Mouse (Mus musculus) neural tube, embryonic 14.5 days (tissue): Measurements from ENCODE around the gene Vps45. TPM values are rescaled to one million over a fixed set of nuclear protein-coding genes. Genes with fewer than 3 reads are reported as not detected.
"Not testable (repeated sequence)": the region's sequence is repeated elsewhere in the genome, so short reads cannot be mapped to it uniquely, and the experiment has no call there.

Source experiments
- ATAC-seq: fragments of 200-750 bp; cut with Nextera tagmentation; 2 replicates; pipeline ENCODE4 v1.8.0; 2017; ENCODE audit warnings: low read depth, mild to moderate bottlenecking, moderate TSS enrichment, moderate library complexity
- H3K27ac ChIP-seq: fragments of 300-500 bp; sonication (generic); 2 replicates; pipeline ENCODE4 v1.5.1; 2014; ENCODE audit warnings: low read depth, mild to moderate bottlenecking, control low read depth, low read length, moderate library complexity, mixed read lengths
- H3K27me3 ChIP-seq: fragments of 300-500 bp; sonication (generic); 2 replicates; pipeline ENCODE4 v1.6.1; 2014; ENCODE audit warnings: low read length; ENCODE audit not compliant: control insufficient read depth, insufficient read depth
- H3K36me3 ChIP-seq: fragments of 300-500 bp; sonication (generic); 2 replicates; pipeline ENCODE4 v1.6.1; 2014; ENCODE audit warnings: low read length, mixed read lengths; ENCODE audit not compliant: control insufficient read depth, insufficient read depth
- H3K4me1 ChIP-seq: fragments of 300-500 bp; sonication (generic); 2 replicates; pipeline ENCODE4 v1.6.1; 2014; ENCODE audit warnings: low read length; ENCODE audit not compliant: control insufficient read depth, insufficient read depth
- H3K4me2 ChIP-seq: fragments of 300-500 bp; sonication (generic); 2 replicates; pipeline ENCODE4 v1.6.1; 2014; ENCODE audit warnings: mild to moderate bottlenecking, low read depth, low read length, control low read depth
- H3K4me3 ChIP-seq: fragments of 300-500 bp; sonication (generic); 2 replicates; pipeline ENCODE4 v1.5.1; 2014; ENCODE audit warnings: low read depth, low read length, control low read depth, mixed read lengths
- H3K9ac ChIP-seq: fragments of 300-500 bp; sonication (generic); replicated peaks from 2 replicates; pipeline ENCODE4 v1.6.1; 2014; ENCODE audit warnings: low read depth, mild to moderate bottlenecking, control low read depth, low read length, mixed read lengths
- H3K9me3 ChIP-seq: fragments of 300-500 bp; sonication (generic); 2 replicates; pipeline ENCODE4 v1.6.1; 2016; ENCODE audit warnings: low read length; ENCODE audit not compliant: control insufficient read depth
- WGBS: fragments of 180-500 bp; shearing (Covaris S2); extraction: QIAGEN DNeasy Blood & Tissue Kit; methylation state at CpG from one replicate; pipeline ENCODE4 v1.1.7; 2014; 5-methylcytosine and 5-hydroxymethylcytosine counted together
- polyA plus RNA-seq: library from polyadenylated mRNA; unstranded; fragments of >200 nt; fragmentation: Nextera tagmentation; extraction: Ambion mirVana; gene quantifications from 2 replicates; pipeline ENCODE4 v1.2.1, GENCODE M21; 2014

The Vps45 gene
- polyA plus RNA-seq, 1 experiment from 2014 or later = 45.6 TPM

DNA sequence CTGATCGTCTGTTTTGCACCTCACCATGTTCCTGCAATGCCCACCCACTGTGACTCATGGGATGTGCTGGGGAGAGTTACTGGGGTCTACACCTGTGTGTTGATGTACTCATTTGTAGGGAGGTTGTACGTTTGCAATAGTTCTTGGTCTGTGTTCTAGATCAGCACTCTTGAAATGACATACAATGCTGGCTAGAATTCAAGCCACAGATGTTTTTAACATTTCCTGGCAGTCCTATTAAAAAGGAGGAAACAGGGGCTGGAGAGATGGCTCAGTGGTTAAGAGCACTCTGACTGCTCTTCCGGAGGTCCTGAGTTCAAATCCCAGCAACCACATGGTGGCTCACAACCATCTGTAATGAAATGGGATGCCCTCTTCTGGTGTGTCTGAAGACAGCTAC, 104.7 kb downstream of the Vps45 start:
- no peak overlapping the region for H3K4me2 ChIP-seq
- peak overlapping the region; percentile 10; the same call in 1 of the 2 replicates for H3K27ac ChIP-seq
- no peak overlapping the region for H3K9ac ChIP-seq
- H3K9me3 ChIP-seq = no peaks in the 10 kb centered on the region
- 0 out of 2 replicates have a peak, but pooled peaks cover 2% of the 10 kb centered on the region for H3K4me1 ChIP-seq
- H3K4me3 ChIP-seq = no peak overlapping the region
- no peaks in the 10 kb centered on the region for H3K36me3 ChIP-seq
- no peak for ATAC-seq
- H3K27me3 ChIP-seq = no peaks in the 10 kb centered on the region
- WGBS = 66% methylated on average over 3 of the region's 3 CpGs

DNA sequence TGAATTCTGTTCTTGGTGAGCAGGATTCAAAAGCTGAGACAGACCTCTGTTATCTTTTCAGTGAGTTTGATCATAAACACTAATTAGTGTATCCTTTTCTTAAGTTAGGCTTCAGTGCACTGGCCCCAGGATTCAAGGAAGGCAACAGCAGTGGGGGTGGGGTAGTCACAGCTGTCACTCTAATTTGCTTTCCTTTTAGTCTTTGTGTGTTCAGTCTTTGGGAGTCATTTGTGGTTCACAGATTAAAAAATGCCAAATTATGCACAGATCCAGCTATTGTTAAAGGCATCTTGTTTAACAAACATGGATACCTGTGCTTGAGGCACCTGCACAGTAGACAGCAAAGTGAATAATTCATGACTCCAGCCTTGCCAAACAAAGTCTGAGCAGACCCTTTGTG, 105.2 kb downstream of the Vps45 start:
- Histone ChIP-seq H3K27ac (peak overlapping the region; percentile 10; the same call in 1 of the 2 replicates), H3K9ac (no peak overlapping the region), H3K9me3 (no peaks in the 10 kb centered on the region), H3K27me3 (no peaks in the 10 kb centered on the region), H3K36me3 (no peaks in the 10 kb centered on the region), H3K4me2 (no peak overlapping the region), H3K4me3 (no peak overlapping the region), H3K4me1 (0 out of 2 replicates have a peak, but pooled peaks cover 2% of the 10 kb centered on the region)
- no peak for ATAC-seq

DNA sequence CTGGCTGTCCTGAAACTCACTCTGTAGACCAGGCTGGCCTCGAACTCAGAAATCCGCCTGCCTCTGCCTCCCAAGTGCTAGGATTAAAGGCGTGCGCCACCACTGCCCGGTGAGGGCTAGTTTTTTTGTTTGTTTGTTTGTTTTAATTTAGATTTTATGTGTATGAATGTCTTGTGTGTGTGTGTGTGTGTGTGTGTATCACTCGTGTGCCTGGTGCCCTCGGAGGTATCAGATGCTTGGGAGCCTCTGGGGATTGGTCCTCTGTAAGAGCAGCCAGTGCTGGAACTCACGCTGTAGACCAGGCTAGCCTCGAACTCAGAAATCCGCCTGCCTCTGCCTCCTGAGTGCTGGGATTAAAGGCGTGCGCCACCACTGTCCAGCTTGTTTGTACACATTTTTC, 106.7 kb downstream of the Vps45 start:
- Histone ChIP-seq H3K4me2 (peak overlapping the region; percentile 65), H3K9ac (peak overlapping the region; percentile 70), H3K27ac (peak overlapping the region; percentile 99), H3K4me3 (peak overlapping the region; percentile 44)
- H3K27me3 ChIP-seq, H3K4me1 ChIP-seq, H3K36me3 ChIP-seq, H3K9me3 ChIP-seq: not testable (repeated sequence)
- peak; percentile 32 for ATAC-seq
- WGBS = 72% methylated on average over 12 of the region's 12 CpGs

DNA sequence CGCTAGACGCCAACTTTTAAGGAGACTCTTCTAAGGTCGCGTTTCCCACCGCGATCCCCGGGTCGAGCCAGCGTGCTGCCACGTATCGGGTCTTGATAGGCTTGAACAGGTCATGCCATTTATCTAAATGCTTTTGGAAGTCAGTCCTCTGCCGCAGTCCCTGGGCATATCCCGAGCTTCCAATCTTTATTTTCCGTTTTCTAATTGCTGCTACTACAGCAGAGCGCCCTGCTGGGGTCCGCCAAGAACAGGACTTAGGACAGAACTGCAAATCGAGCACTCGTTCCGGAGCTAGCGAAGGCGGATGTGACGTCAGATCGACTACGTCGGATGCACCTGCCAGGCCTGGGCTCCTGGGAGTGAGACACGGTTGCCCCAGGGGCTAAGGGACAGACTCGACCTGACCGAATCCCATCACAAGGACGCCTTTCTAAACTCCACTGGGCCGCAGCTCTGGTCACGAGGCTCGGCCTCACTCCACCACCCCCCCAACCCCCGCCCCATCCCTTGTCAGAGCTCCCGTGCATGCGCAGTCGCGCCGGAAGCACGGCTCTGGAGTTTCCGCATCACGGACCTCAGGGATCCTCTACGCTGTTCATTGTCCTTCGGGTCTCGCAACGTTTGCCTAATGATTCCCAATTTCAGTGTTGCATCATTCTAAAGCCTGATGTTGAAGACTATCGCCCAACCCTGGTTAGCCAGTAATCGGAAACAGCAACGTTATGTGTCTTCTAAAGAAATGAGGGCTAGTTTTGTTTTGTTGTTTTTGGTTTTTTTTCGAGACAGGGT, 107.3 kb downstream of the Vps45 start:
- Histone ChIP-seq H3K27ac (peak overlapping the region; percentile 99), H3K4me2 (peak overlapping the region; percentile 65), H3K9me3 (no peaks in the 10 kb centered on the region), H3K4me1 (0 out of 2 replicates have a peak, but pooled peaks cover 2% of the 10 kb centered on the region), H3K4me3 (peak overlapping the region; percentile 44), H3K27me3 (no peaks in the 10 kb centered on the region), H3K9ac (peak overlapping the region; percentile 70), H3K36me3 (no peaks in the 10 kb centered on the region)
- 1% methylated on average over 49 of the region's 49 CpGs for WGBS
- ATAC-seq = peak; percentile 96

Other genes starting within 250 kb of the Vps45 start
- gene Rprd2, start 239.6 kb downstream of the Vps45 start, polyA plus RNA-seq = 23.2 and 27.5 TPM in 2 replicates
- 29.6 and 38.5 TPM in 2 replicates for gene Prpf3, start 202.6 kb downstream of the Vps45 start, polyA plus RNA-seq
- gene Mrps21, start 186.9 kb downstream of the Vps45 start, polyA plus RNA-seq = 272 and 277 TPM in 2 replicates
- gene Ciart, start 176.2 kb downstream of the Vps45 start, polyA plus RNA-seq = 3.3 and 4.6 TPM in 2 replicates
- 12.3 and 25.0 TPM in 2 replicates for gene BC028528, start 166.5 kb downstream of the Vps45 start, polyA plus RNA-seq
- gene Aph1a, start 164.5 kb downstream of the Vps45 start, polyA plus RNA-seq = 27.3 and 35.4 TPM in 2 replicates
- gene Car14, start 153.8 kb downstream of the Vps45 start, polyA plus RNA-seq = 0.12 and 0.89 TPM in 2 replicates
- 36.5 and 55.8 TPM in 2 replicates for gene Anp32e, start 129.2 kb downstream of the Vps45 start, polyA plus RNA-seq
- 45.5 and 49.2 TPM in 2 replicates for gene Plekho1, start 62.5 kb downstream of the Vps45 start, polyA plus RNA-seq
- 4.6 and 8.3 TPM in 2 replicates for gene Otud7b, start 46.1 kb upstream of the Vps45 start, polyA plus RNA-seq
- 10.9 and 11.6 TPM in 2 replicates for gene Mtmr11, start 103.5 kb upstream of the Vps45 start, polyA plus RNA-seq
- gene Sf3b4, start 113.9 kb upstream of the Vps45 start, polyA plus RNA-seq = 145 and 150 TPM in 2 replicates
- gene Sv2a, start 122.7 kb upstream of the Vps45 start, polyA plus RNA-seq = 91.0 and 91.7 TPM in 2 replicates
- 61.5 and 69.0 TPM in 2 replicates for gene Bola1, start 161.2 kb upstream of the Vps45 start, polyA plus RNA-seq
- gene Hist2h2ab, start 161.4 kb upstream of the Vps45 start, polyA plus RNA-seq = 0.71 and 0.72 TPM in 2 replicates
- 1.3 and 2.1 TPM in 2 replicates for gene Hist2h2ac, start 162.4 kb upstream of the Vps45 start, polyA plus RNA-seq
- gene Hist2h2be, start 162.7 kb upstream of the Vps45 start, polyA plus RNA-seq = 4.3 and 4.8 TPM in 2 replicates
- gene Hist2h3c2, start 180.7 kb upstream of the Vps45 start, polyA plus RNA-seq = 0.71 and 1.1 TPM in 2 replicates
- 32.6 and 49.7 TPM in 2 replicates for gene Hist2h2aa2, start 181.8 kb upstream of the Vps45 start, polyA plus RNA-seq
- gene Hist2h2aa1, start 187.0 kb upstream of the Vps45 start, polyA plus RNA-seq = 9.7 and 17.4 TPM in 2 replicates
- 0.18 and 0.67 TPM in 2 replicates for gene Hist2h3c1, start 188.2 kb upstream of the Vps45 start, polyA plus RNA-seq
- gene Hist2h4, start 204.8 kb upstream of the Vps45 start, polyA plus RNA-seq = 4.2 TPM in 2 replicates
- 5.3 and 11.5 TPM in 2 replicates for gene Hist2h3b, start 210.2 kb upstream of the Vps45 start, polyA plus RNA-seq
- gene Hist2h2bb, start 211.3 kb upstream of the Vps45 start, polyA plus RNA-seq = 2.0 and 2.8 TPM in 2 replicates
- gene Fcgr1, start 235.5 kb upstream of the Vps45 start, polyA plus RNA-seq = 0.37 and 1.7 TPM in 2 replicates